In the genomic region with DNA sequence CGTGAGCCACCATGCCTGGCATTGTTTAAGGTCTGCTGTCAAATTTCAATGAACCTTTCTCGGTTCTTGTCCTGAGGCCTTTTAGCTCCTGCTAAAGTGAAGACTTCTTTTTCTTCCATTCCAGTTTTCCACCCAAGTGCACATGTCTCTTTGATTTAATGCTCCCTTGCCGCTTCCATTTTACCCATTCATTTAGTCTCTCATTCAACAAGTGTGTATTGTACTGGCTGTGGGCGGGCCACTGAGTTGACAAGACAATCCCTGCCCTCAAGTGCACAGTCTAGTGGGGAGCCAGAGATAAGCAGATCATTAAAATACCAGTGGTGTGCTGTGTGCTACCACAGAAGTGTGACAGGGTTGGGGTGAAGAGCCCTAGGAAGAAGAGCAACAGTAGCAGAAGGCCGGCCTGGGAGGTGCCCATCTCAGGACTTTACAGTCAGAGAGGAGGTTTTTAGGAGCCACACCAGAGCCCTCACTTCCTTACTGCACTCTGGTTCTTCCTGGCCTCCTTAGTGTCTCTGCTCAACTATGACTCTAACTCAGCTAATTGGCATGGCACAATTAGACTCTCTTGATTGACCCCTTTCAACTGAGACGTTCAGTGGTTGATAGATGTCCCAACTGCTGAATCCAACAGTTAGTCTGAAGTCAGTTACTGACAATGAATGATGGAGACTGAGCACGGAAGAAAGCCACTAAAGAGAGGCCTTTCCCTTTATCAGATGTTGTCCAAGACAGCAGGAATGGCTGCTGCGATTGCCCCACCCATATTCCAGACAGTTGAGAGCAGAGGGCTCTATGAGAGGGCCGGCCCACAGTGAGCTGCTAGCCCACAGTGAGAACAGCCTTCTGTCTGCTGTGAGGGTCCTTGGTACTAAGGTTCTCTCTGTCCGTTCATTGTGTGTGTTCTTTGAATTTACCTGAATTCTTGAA, we compare ENCODE assay signal across 11 mouse cellular contexts.
DNase-seq lines count a peak whose midpoint lies in the region; ATAC-seq and TF ChIP-seq lines count a peak whose summit lies in the region.
"Had no signal": no experiment of that assay in that cellular context is flagged by ENCODE, and none has a peak within 500 bp of the region (broad histone marks: within the 10 kb centered on the region; RNA-seq: fewer than 3 reads in every experiment).

No protein-coding gene starts in this region.

- H3K4me3 ChIP-seq in kidney, postnatal 0 days (replicated peaks; ENCODE audit: low read depth, low read length), result no peak overlapping the region
- no peak overlapping the region for H3K4me3 ChIP-seq in liver, embryonic 13.5 days (replicated peaks)
- no peak overlapping the region for H3K4me3 ChIP-seq in stomach, embryonic 16.5 days (replicated peaks; ENCODE audit: low read length)

- no peak; the same call in 1 of the 2 replicates for ATAC-seq in kidney, postnatal 0 days (replicated peaks; ENCODE audit: low FRiP score, low read depth)
- ATAC-seq in liver, embryonic 13.5 days (ENCODE audit: low read depth), result peak; percentile 84
- no peak; the same call in 1 of the 2 replicates for ATAC-seq in stomach, embryonic 16.5 days (ENCODE audit: insufficient read depth, low FRiP score)
- ATAC-seq: Patski had no signal

- WGBS in kidney, postnatal 0 days, result 55% methylated on average over 10 of the region's 10 CpGs
- 37% methylated on average over 10 of the region's 10 CpGs for WGBS in liver, embryonic 13.5 days (ENCODE audit: insufficient replicate concordance)
- 57% methylated on average over 10 of the region's 10 CpGs for WGBS in stomach, embryonic 16.5 days

- H3K4me2 ChIP-seq in kidney, postnatal 0 days (ENCODE audit: low read length), result no peak overlapping the region
- 0 out of 2 replicates have a peak overlapping the region, but pooled peaks have one; percentile 2 for H3K4me2 ChIP-seq in liver, embryonic 13.5 days
- no peak overlapping the region for H3K4me2 ChIP-seq in stomach, embryonic 16.5 days (ENCODE audit: low read depth, low read length)

- H3K9ac ChIP-seq in kidney, postnatal 0 days (ENCODE audit: low read depth, low read length), result no peak overlapping the region
- no peak overlapping the region for H3K9ac ChIP-seq in liver, embryonic 13.5 days
- H3K9ac ChIP-seq in stomach, embryonic 16.5 days (ENCODE audit: low read length), result no peak overlapping the region

- H3K4me1 ChIP-seq in kidney, postnatal 0 days (replicated peaks; ENCODE audit: insufficient read depth, low read length), result peaks cover 17% of the 10 kb centered on the region
- H3K4me1 ChIP-seq in liver, embryonic 13.5 days (replicated peaks), result peaks cover 40% of the 10 kb centered on the region
- peaks cover 27% of the 10 kb centered on the region for H3K4me1 ChIP-seq in stomach, embryonic 16.5 days (ENCODE audit: control insufficient read depth, insufficient read depth, low read length)

- 0 out of 2 replicates have a peak, but pooled peaks cover under 1% of the 10 kb centered on the region for H3K36me3 ChIP-seq in kidney, postnatal 0 days (ENCODE audit: insufficient read depth, low read length)
- peaks cover 8% of the 10 kb centered on the region; the same call in 1 of the 2 replicates for H3K36me3 ChIP-seq in liver, embryonic 13.5 days
- no peaks in the 10 kb centered on the region for H3K36me3 ChIP-seq in stomach, embryonic 16.5 days (ENCODE audit: control insufficient read depth, insufficient read depth, low read length)

- no peaks in the 10 kb centered on the region for H3K27me3 ChIP-seq in kidney, postnatal 0 days (ENCODE audit: insufficient read depth, low read length)
- H3K27me3 ChIP-seq in liver, embryonic 13.5 days, result no peaks in the 10 kb centered on the region
- no peaks in the 10 kb centered on the region for H3K27me3 ChIP-seq in stomach, embryonic 16.5 days (ENCODE audit: control insufficient read depth, insufficient read depth, low read length)
- H3K27me3 ChIP-seq: Patski had no signal

- no peak for TF ChIP-seq CTCF in kidney, postnatal 0 days (IDR thresholded peaks at IDR 0.05; ENCODE audit: low read depth)

- H3K9me3 ChIP-seq in kidney, postnatal 0 days (replicated peaks; ENCODE audit: low read length), result no peaks in the 10 kb centered on the region
- no peaks in the 10 kb centered on the region for H3K9me3 ChIP-seq in liver, embryonic 13.5 days (replicated peaks)
- H3K9me3 ChIP-seq in stomach, embryonic 16.5 days (replicated peaks; ENCODE audit: control insufficient read depth, low read length), result no peaks in the 10 kb centered on the region

- DNase-seq in kidney, postnatal 0 days (ENCODE audit: low spot score), result peak; percentile 71
- DNase-seq in kidney, postnatal 10 days, result no peak
- DNase-seq in embryo, embryonic 9.5 days (ENCODE audit: extremely low spot score), result peak; percentile 50
- DNase-seq in liver, embryonic 13.5 days, result peak; percentile 15
- DNase-seq in adrenal gland, adult (ENCODE audit: inconsistent age in 2 of 2, low spot score in 1 of 2), result no peak
- no peak for DNase-seq in ovary, postnatal 10 days (ENCODE audit: low spot score)
- DNase-seq: kidney, postnatal 36 days; lung, adult 2 months; thymus, adult 2 months had no signal

- H3K27ac ChIP-seq in kidney, postnatal 0 days, result no peak overlapping the region
- H3K27ac ChIP-seq in liver, embryonic 13.5 days, result no peak overlapping the region
- H3K27ac ChIP-seq in stomach, embryonic 16.5 days (ENCODE audit: low read length), result peak overlapping the region; percentile 72

Comparison
In these comparisons a context has a peak if more than half of its experiments do, and no peak if none do; other contexts are left out.
1. DNase-seq: peak in kidney, postnatal 0 days (single experiment), embryo, embryonic 9.5 days (single experiment) and liver, embryonic 13.5 days (single experiment); none in kidney, postnatal 10 days (single experiment), adrenal gland, adult (0 of 2) and ovary, postnatal 10 days (single experiment).